Mouse (Mus musculus) urinary bladder, postnatal 10 days (tissue): ENCODE results near the gene Fntb.
"Not testable (repeated sequence)": the region's sequence is repeated elsewhere in the genome, so short reads cannot be mapped to it uniquely, and the experiment has no call there.

Experiments
- DNase-seq: peaks from one replicate; pipeline ENCODE4 v3.0.0; 2022; ENCODE audit warnings: low spot score

Fntb gene

GRCm38 (mm10) chr12:76837101-76837843, 71.9 kb downstream of the Fntb start:
- DNase-seq = peak; percentile 83

- DNase-seq = no peak
These were observed 72.7 kb downstream of the Fntb start for GRCm38 (mm10) chr12:76837844-76838650.

GRCm38 (mm10) chr12:76839298-76839697, 73.9 kb downstream of the Fntb start:
- DNase-seq = no peak

- DNase-seq = no peak
These were observed 74.7 kb downstream of the Fntb start for GRCm38 (mm10) chr12:76840081-76840480.

- no peak for DNase-seq
These were observed 79.1 kb downstream of the Fntb start for GRCm38 (mm10) chr12:76844346-76845061.

- no peak for DNase-seq
These were observed 87.0 kb downstream of the Fntb start for GRCm38 (mm10) chr12:76852419-76852818.

- no peak for DNase-seq
These were observed 88.2 kb downstream of the Fntb start for GRCm38 (mm10) chr12:76853378-76854142.

- DNase-seq = no peak
These were observed 91.7 kb downstream of the Fntb start for GRCm38 (mm10) chr12:76857087-76857486.

GRCm38 (mm10) chr12:76858788-76859187, 93.4 kb downstream of the Fntb start:
- not testable (repeated sequence) for DNase-seq

- DNase-seq = no peak
These were observed 98.3 kb downstream of the Fntb start for GRCm38 (mm10) chr12:76863651-76864050.

- no peak for DNase-seq
These were observed 99.9 kb downstream of the Fntb start for GRCm38 (mm10) chr12:76865266-76865665.

GRCm38 (mm10) chr12:76867586-76868280, 102.3 kb downstream of the Fntb start:
- no peak for DNase-seq

GRCm38 (mm10) chr12:76868463-76869198, 103.2 kb downstream of the Fntb start:
- no peak for DNase-seq

- no peak for DNase-seq
These were observed 104.2 kb downstream of the Fntb start for GRCm38 (mm10) chr12:76869561-76869960.

- DNase-seq = no peak
These were observed 107.5 kb downstream of the Fntb start for GRCm38 (mm10) chr12:76872767-76873316.

GRCm38 (mm10) chr12:76874826-76875225, 109.4 kb downstream of the Fntb start:
- no peak for DNase-seq

GRCm38 (mm10) chr12:76879242-76879641, 113.9 kb downstream of the Fntb start:
- no peak for DNase-seq

- no peak for DNase-seq
These were observed 114.7 kb downstream of the Fntb start for GRCm38 (mm10) chr12:76880131-76880530.

- DNase-seq = peak; percentile 35
These were observed 118.4 kb downstream of the Fntb start for GRCm38 (mm10) chr12:76883824-76884223.

GRCm38 (mm10) chr12:76885103-76885502, 119.7 kb downstream of the Fntb start:
- DNase-seq = no peak
